Mouse (Mus musculus) gastrocnemius, postnatal 10 days (tissue): Measurements from ENCODE around the gene Gabarapl2. TPM values are rescaled to one million over a fixed set of nuclear protein-coding genes. Genes with fewer than 3 reads are reported as not detected.
"Not testable (repeated sequence)": the region's sequence is repeated elsewhere in the genome, so short reads cannot be mapped to it uniquely, and the experiment has no call there.

Experiments used
- DNase-seq: peaks from one replicate; pipeline ENCODE4 v3.0.0; 2021; ENCODE audit warnings: mixed read lengths
- total RNA-seq, 2 experiments: library from RNA; stranded (reverse); gene quantifications; 2 replicates each; pipeline ENCODE4 v1.2.3; 2021

The Gabarapl2 gene
- total RNA-seq, 2 experiments from 2014 or later, result 74.8 to 81.4 TPM

GRCm38 (mm10) chr8:111934201-111934600 is 6.3 kb upstream of the Gabarapl2 start:
- DNase-seq, result no peak

- no peak for DNase-seq
Measured at GRCm38 (mm10) chr8:111937184-111937583, 3.3 kb upstream of the Gabarapl2 start.

DNA sequence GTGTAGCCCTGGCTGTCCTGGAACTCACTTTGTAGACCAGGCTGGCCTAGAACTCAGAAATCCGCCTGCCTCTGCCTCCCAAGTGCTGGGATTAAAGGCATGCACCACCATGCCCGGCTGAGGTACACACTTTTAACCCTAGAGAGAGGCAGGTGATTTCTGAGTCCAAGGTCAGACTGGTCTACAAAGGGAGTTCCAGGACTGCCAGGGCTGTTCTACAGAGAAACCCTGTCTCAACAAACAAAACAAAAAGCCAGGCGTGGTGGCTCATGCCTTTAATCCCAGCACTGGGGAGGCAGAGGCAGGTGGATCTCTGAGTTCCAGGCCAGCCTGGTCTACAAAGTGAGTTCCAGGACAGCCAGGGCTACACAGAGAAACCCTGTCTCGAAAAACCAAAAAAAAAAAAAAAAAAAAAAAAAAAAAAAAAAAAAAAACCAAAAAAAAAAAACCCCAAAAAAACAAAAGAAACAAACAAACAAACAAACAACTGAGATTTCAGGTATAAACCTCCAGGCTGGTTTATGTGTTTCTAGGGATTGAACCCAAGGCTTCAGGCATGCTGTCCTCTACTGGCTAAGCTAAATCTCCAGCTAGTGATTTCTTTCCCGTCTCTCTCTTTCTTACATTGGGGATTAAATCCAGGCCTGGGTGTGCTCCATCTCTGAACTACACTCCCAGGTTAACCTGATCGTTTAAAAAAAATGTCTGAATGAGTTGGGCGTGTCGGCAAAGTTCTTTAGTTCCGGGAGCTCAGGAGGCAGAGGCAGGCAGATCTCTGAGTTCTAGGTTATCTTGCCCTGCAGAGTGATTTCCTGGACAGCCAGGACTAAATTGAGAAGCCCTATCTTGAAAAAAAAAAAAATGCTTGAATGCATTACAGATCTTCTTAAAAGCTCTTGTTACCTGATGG is 2.2 kb upstream of the Gabarapl2 start:
- DNase-seq, result not testable (repeated sequence)

GRCm38 (mm10) chr8:111939516-111940142 is 874 bp upstream of the Gabarapl2 start:
- peak; percentile 20 for DNase-seq

- DNase-seq, result peak; percentile 59
Measured at GRCm38 (mm10) chr8:111941101-111941454, 575 bp downstream of the Gabarapl2 start.

- DNase-seq, result no peak
Measured at GRCm38 (mm10) chr8:111943544-111943943, 3.0 kb downstream of the Gabarapl2 start.

DNA sequence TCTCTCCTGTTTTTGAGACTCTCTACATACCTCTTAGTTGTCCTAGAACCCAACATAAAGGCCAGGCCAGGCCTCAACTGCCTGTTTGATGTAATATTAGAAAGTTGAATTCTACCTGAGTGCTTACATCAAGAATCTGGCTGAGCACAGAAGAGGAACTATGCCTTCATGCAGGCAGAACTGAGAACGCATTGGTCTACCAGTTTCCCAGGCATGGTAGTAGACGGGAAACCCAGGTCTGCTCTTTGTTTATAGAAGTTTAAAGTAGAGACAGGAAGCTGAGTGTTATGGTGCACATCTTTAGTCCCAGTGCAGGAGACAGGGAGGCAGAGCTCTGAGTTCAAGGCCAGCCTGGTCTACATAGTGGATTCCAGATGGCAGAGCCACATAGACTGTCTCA is 6.6 kb downstream of the Gabarapl2 start:
- DNase-seq, result no peak

DNA sequence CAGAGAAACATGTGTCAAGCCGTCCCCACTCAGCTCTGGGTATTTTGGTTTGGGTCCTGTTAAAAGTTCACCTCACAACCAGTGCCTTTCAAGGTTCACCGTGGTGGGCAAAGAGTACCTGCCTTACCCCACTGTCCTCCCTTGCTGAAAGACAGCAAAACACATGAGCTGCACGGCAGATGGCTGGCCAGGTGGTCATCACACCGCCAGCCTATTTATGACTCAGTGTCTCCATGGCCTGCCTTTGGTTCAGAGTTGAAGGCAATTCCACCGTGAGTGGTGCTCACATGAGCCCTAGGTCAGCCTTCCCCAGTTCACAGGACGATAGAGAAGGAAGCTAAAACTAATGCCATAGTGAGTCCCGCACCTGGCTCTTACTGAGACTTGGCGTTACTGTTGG is 7.5 kb downstream of the Gabarapl2 start:
- no peak for DNase-seq

DNA sequence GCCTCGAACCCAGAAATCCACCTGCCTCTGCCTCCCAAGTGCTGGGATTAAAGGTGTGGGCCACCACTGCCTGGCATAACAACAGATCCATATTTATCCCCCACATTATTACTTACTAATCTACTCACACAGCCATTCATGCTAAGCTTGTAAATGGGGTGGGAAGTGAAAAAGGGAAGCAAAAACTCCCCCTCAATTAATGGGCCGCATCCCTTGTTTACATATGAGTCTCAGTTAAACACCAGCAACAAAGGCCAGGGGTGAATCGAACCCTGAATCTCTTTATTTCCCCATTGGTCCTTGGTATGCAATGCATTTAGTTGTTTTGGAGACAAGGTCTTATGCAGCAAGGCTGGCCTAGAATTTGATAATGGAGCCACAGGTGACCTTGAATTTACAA is 10.3 kb downstream of the Gabarapl2 start:
- DNase-seq, result no peak

GRCm38 (mm10) chr8:111951317-111951716 is 10.8 kb downstream of the Gabarapl2 start:
- no peak for DNase-seq

GRCm38 (mm10) chr8:111951936-111952335 is 11.4 kb downstream of the Gabarapl2 start:
- DNase-seq, result no peak

- DNase-seq, result no peak
Measured at GRCm38 (mm10) chr8:111954844-111955594, 14.5 kb downstream of the Gabarapl2 start.

GRCm38 (mm10) chr8:111955879-111956278 is 15.4 kb downstream of the Gabarapl2 start:
- DNase-seq, result no peak

DNA sequence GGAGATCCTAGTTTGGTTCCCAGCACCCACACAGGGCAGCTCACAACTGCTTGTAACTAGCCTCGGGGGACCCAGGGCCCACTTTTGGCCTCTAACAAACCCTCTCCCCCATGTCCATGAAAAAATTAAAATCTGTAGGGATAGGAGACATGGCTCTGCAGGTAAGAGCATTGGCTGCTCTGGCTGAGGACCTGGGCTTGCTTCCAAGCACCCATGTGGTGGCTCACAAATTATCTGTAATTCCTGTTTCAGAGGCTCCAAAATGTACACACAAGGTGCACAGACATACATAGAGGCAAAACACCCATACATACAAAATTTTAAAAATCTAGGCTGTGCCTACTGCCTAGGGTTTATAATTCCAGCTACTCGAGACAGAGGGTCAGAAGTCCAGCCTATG is 16.7 kb downstream of the Gabarapl2 start:
- DNase-seq, result no peak

DNA sequence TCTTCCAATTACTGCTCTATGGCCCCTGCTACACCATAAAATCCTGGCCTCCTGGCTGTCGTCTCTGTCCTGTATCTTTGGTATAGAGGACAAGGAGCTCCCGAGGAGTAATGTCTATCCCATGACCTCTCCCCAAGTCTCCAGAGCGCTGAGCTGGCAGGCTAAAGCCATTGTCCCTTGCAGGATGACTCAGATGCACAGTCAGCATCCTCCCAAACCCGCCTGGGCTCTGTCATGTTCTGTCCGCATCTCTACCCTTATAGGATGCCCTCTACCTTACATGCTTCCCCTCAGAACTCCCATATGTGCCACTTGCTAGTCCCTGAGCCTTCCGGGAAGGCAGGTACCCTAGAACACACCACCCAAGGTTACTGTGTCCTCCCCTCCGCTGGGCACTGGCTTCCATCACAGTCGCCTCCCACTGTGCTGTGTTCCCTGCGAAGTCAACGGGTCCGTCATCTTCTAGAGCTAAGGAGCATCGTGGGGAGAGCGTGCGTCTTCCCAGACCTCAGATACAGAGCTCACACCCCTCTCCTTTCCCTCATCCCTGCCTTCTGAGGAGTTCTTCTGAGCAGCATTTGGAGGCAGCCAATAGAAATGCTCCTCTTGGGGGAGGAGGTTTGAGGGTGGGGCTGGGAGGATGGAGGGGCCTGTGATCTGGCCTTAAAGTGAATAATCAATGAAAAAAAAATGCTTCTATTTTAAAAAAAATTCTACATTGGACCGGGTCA is 20.3 kb downstream of the Gabarapl2 start:
- DNase-seq, result no peak

DNA sequence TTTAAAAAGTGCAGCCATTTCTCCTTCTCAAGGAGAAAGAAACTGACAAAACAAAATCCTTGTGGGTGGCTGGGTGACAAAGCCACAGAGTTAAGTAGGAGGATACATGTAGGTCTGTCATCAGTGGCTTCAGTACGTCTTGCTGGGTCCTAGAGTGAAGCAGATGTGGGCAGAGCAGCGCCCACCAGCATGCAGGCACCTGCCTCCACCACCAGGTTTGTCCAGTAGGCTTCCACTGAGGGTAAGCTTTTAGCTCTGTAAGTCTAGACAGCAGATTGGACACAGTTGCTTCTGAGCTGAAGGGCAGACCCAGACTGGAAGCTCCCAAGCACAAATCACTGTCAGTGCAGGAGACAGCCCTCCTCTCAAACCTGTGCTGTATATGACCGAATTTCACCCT is 20.8 kb downstream of the Gabarapl2 start:
- DNase-seq, result no peak

GRCm38 (mm10) chr8:111962589-111962988 is 22.1 kb downstream of the Gabarapl2 start:
- DNase-seq, result no peak

- DNase-seq, result no peak
Measured at GRCm38 (mm10) chr8:111963091-111963490, 22.6 kb downstream of the Gabarapl2 start.

GRCm38 (mm10) chr8:111963546-111963945 is 23.0 kb downstream of the Gabarapl2 start:
- no peak for DNase-seq

- DNase-seq, result no peak
Measured at GRCm38 (mm10) chr8:111964351-111964750, 23.8 kb downstream of the Gabarapl2 start.

DNA sequence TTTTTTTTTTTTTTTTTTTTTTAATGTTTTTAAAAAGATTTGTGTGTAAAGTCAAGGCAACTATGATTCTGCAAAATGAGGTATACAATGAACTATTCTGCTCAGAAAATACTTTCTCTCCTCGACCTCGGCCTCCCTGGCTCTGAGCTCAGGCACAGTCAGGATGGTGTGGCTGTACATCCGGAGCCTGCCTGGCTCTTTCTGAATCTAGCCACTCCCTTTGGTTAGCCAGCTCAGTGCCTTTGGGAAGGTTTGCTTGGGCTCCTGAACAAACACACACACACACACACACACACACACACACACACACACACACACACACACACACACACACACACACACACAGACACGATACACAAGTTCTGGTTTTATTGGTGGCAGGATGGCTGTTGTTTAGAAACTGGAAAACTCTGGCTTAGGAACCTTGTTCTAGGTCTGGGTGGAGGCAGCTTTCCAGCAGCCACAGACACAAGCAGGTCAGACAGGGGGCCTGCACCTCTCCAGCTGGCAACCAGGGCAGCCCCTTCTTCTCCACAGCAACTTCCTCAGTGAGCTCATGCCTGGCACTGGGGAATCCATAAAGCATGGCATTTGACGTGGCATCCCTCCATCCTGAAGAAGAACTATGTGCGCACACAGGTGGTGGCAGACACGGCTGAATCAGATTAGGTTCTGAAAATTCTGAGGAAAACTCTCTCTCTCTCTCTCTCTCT is 24.5 kb downstream of the Gabarapl2 start:
- DNase-seq, result no peak
